Mouse (Mus musculus) cerebellum, adult 2 months (tissue): ENCODE data around the gene Epb41. TPM values are rescaled to one million over a fixed set of nuclear protein-coding genes. Genes with fewer than 3 reads are reported as not detected.
A peak's percentile ranks its signal among the peaks of the same experiment; 100 is the strongest.

Experiments used
- DNase-seq, 2 experiments: peaks; one replicate each; pipeline ENCODE4 v3.0.0; 2021
- H3K27ac ChIP-seq: fragments of 200-500 bp; 2 replicates; pipeline ENCODE4 v1.5.1; 2012; ENCODE audit warnings: low read length, control low read depth, inconsistent platforms; ENCODE audit not compliant: insufficient read depth
- H3K27me3 ChIP-seq: fragments of 200-500 bp; 2 replicates; pipeline ENCODE4 v1.6.1; 2012; ENCODE audit warnings: inconsistent platforms, mild to moderate bottlenecking, low read length, moderate library complexity; ENCODE audit not compliant: control insufficient read depth, insufficient read depth
- H3K4me1 ChIP-seq: fragments of 200-500 bp; 2 replicates; pipeline ENCODE4 v1.6.1; 2011; ENCODE audit warnings: low read length; ENCODE audit not compliant: control insufficient read depth, insufficient read depth
- H3K4me3 ChIP-seq: fragments of 200-500 bp; replicated peaks from 2 replicates; pipeline ENCODE3; 2011; ENCODE audit warnings: mild to moderate bottlenecking, low read depth, low read length, control low read depth; ENCODE audit not compliant: insufficient read depth
- CTCF ChIP-seq: fragments of 200-500 bp; IDR thresholded peaks from 2 replicates; pipeline ENCODE4 v1.5.1; 2011; ENCODE audit warnings: low read depth, mild to moderate bottlenecking, control low read depth, low read length, moderate library complexity, borderline replicate concordance; ENCODE audit not compliant: insufficient read depth
- POLR2A ChIP-seq: fragments of 200-500 bp; IDR thresholded peaks from 2 replicates; pipeline ENCODE4 v1.6.1; 2011; ENCODE audit warnings: low read length, control low read depth, borderline replicate concordance; ENCODE audit not compliant: insufficient read depth
- WGBS: fragments of 180-500 bp; shearing (Covaris S2); methylation state at CpG from one replicate; pipeline ENCODE4 v1.1.7; 2018; 5-methylcytosine and 5-hydroxymethylcytosine counted together
- polyA plus RNA-seq: library from polyadenylated mRNA; depleted of rRNA; stranded (reverse); fragments of >200 nt; gene quantifications from 2 replicates; pipeline ENCODE4 v1.2.3, GENCODE M21; 2012

Epb41 gene
- polyA plus RNA-seq, 1 experiment, result 174 TPM

DNA sequence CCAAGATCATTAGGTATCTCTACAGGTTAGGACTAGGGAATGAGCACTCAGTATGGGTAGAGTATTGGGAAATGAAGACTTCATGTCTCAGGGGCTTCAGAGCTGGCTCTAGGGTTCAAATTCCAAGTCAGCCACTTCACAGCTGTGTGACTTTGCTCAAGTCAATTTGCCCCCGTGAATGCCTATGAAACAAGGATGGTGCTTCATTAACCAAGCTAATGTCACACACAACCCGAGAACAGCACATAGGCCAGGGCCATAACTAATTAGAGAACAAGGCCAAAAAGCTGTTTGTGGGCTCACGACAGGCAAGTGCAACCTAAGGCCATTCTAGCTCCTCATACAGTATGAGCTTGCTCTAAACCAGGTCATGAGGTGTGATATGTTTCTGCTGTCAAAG is 3.0 kb downstream of the Epb41 start:
- Histone ChIP-seq H3K27me3 (no peaks in the 10 kb centered on the region), H3K4me3 (no peak overlapping the region), H3K27ac (no peak overlapping the region), H3K4me1 (peaks cover 23% of the 10 kb centered on the region)
- TF ChIP-seq POLR2A (no peak), CTCF (no peak)
- WGBS, result 76% methylated on average over 3 of the region's 3 CpGs
- no peak for DNase-seq

DNA sequence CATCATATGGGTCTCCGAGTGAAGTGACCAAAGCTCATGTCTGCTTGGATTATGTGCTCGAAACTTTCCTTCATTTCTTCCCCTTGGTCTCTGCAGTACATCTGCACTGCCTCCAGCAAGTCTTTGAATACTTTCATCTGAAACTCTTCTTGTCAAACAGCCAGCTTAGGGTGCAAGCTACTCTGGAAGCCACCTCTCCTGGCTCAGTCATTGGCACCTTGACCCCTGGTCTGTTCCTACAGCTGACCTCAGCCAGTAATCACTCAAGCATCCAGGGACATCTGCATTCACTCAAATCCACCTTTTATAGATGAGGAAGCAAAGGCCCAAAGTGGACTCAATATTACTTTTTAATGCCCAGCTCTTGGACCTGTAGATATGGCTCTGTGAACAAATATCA is 3.4 kb downstream of the Epb41 start:
- TF ChIP-seq CTCF, result no peak
- TF ChIP-seq POLR2A, result no peak
- Histone ChIP-seq H3K27me3 (no peaks in the 10 kb centered on the region), H3K4me1 (peaks cover 28% of the 10 kb centered on the region), H3K27ac (no peak overlapping the region), H3K4me3 (no peak overlapping the region)
- DNase-seq, result no peak
- WGBS, result 93% methylated on average over 2 of the region's 2 CpGs

DNA sequence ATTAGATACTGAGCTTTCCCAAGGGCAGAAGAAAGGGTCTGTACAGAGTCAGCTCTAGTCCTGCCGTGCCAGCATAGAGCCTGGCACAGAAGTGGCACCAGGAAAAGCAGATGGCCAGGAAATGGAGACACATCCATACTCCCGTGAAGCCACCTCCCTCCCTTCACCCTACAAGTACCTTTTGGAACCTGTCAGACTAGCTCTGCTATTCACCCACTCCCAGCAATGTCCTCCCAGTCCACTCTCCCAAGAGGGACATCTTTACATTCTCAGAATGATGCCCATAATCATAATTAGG is 7.2 kb downstream of the Epb41 start:
- peaks cover 40% of the 10 kb centered on the region for H3K4me1 ChIP-seq
- H3K27me3 ChIP-seq, result no peaks in the 10 kb centered on the region
- DNase-seq, result peak in 1 of 2 experiments; percentile 87
- WGBS, result 7% methylated on average over 2 of the region's 2 CpGs
- H3K4me3 ChIP-seq, result no peak overlapping the region
- TF ChIP-seq CTCF (no peak), POLR2A (peak; percentile 28; the same call in 1 of the 2 replicates)
- H3K27ac ChIP-seq, result peak overlapping the region; percentile 84

DNA sequence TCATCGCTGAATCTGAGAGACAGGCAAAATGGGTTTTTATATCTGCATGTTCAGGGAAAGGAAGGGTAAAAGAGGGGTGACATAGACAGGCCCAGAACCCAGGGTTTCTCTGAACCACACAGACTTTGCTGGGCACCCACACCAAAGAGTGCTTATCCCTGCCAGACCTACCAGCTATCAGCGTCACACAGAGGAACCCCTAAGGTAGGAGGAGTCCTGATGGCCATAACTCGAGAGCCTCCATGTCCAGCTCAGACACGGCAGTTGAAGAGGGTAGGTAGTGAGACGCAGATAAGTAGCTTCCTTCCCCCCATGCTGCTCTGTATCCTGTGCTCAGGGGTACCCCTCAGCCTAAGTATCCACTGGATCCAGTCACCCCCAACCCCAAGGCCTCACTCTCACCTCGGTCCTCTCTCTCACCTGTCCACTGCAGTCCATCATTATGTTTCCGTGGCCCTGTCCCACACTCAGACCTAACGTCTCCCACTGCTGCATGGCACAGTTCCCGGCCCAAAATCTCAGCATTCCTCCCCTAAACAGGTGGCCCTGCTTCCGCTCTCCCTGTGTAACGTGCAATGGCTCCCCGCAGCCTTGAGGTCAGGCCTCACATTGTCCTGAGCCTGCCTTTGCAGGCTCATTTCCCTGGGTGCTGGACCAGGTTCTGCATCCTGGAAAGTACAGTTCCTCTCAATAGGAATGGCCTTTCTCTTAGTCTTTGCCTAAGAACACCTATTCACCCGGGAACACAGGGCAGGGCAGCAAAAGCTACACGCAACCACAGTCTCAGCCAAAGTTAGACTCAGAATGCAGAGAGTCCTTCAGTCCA is 7.8 kb downstream of the Epb41 start:
- WGBS, result 19% methylated on average over 14 of the region's 14 CpGs
- TF ChIP-seq POLR2A (no peak), CTCF (no peak)
- Histone ChIP-seq H3K27ac (peak overlapping the region; percentile 84), H3K27me3 (no peaks in the 10 kb centered on the region), H3K4me1 (peaks cover 36% of the 10 kb centered on the region), H3K4me3 (no peak overlapping the region)
- peak; percentile 72 to 73 for DNase-seq

DNA sequence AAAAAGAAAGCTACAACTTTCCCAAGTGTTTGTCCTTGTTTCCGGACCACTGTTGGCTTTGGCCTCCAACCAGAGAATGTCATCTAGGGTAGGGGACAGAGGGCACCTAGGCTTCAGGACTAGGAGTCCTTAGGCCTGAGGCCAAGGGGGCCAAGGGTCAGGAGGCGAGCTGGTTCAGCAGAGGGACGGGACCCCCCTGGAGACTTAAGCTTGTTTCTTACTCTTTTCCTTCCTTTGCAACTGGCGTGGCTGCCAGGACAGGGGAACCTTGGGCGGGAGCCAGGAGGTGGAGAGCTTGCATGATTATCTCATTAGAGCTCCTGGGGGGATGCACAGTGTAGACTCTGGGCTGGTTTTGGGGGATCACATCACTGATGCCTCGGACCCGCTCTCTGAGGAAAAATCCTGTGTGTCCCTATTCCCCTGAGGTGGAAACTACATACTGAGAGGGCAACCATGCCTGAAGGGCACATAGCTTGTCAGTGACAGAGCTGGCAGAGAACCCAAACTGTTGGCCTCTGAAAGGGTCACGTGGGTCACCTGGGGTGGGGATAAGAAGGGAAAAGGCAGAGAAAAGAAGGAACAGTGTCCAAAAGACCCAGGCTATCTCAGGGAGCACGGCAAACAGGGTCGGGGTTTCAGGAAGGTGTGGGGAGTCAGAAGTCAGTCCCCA is 8.9 kb downstream of the Epb41 start:
- DNase-seq, result peak; percentile 68 to 73
- no peaks in the 10 kb centered on the region for H3K27me3 ChIP-seq
- no peak overlapping the region for H3K4me3 ChIP-seq
- H3K4me1 ChIP-seq, result peaks cover 36% of the 10 kb centered on the region
- peak overlapping the region; percentile 84 for H3K27ac ChIP-seq
- WGBS, result 17% methylated on average over 10 of the region's 10 CpGs
- TF ChIP-seq CTCF, result no peak
- TF ChIP-seq POLR2A, result no peak

DNA sequence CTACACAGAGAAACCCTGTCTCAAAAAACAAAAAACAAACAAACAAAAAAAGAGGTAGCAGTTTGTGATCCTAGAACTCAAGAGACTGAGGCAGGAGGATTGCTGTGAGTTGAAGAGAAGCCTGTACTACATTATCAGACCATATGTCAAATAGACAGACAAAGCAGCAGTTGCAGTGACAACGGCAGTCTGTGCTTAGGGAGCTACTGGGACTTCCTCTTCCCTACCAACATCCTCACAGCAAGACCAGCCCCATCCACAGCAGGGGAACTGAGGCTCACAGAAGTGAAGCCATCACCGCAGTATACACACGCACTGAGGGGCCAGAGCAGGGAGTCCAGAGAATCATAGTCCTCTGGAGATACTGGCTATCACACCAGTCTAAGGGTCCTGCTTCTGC is 9.5 kb downstream of the Epb41 start:
- no peak for TF ChIP-seq POLR2A
- no peak for TF ChIP-seq CTCF
- Histone ChIP-seq H3K27ac (peak overlapping the region; percentile 84), H3K4me3 (no peak overlapping the region), H3K4me1 (peaks cover 36% of the 10 kb centered on the region), H3K27me3 (no peaks in the 10 kb centered on the region)
- DNase-seq, result no peak
- WGBS, result 28% methylated on average over 3 of the region's 3 CpGs

DNA sequence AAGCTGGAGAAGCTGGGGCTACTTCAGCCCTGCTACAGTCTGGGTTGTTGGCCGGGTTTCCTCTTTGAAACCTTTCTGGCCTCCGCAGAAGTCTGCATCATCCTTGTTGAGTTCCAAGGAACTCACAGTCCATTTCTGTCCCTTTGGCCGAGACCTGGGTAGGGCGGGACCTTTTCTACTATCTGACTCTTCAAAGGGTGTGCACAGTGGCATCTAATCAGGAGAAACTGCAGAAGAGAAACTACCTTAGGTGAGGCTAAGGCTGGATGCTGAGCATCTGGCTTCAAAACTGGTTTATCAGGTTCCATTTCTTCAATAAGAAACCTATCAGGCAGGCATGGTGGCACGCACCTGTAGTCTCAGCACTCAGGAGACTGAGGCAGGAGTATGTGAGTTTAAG is 10.6 kb downstream of the Epb41 start:
- TF ChIP-seq POLR2A (no peak), CTCF (no peak)
- DNase-seq, result peak in 1 of 2 experiments; percentile 16
- Histone ChIP-seq H3K27ac (no peak overlapping the region), H3K4me1 (peaks cover 42% of the 10 kb centered on the region), H3K27me3 (no peaks in the 10 kb centered on the region), H3K4me3 (no peak overlapping the region)
- WGBS, result 73% methylated on average over 5 of the region's 5 CpGs
